Mouse (Mus musculus) liver, postnatal 0 days (tissue): ENCODE measurements around the gene Abi1. TPM values are rescaled to one million over a fixed set of nuclear protein-coding genes. Genes with fewer than 3 reads are reported as not detected.
"Not testable (repeated sequence)": the region's sequence is repeated elsewhere in the genome, so short reads cannot be mapped to it uniquely, and the experiment has no call there.

ENCODE experiments used
- ATAC-seq: fragments of 200-750 bp; cut with Nextera tagmentation; 2 replicates; pipeline ENCODE4 v1.8.0; 2017; ENCODE audit warnings: mild to moderate bottlenecking, moderate library complexity
- DNase-seq: peaks from one replicate; pipeline ENCODE4 v3.0.0-alpha.2; 2016
- H3K27ac ChIP-seq: fragments of 300-500 bp; sonication (generic); 2 replicates; pipeline ENCODE4 v1.5.1; 2014; ENCODE audit warnings: antibody characterized with exemption, moderate library complexity, mild to moderate bottlenecking, low read depth
- H3K27me3 ChIP-seq: fragments of 300-500 bp; sonication (generic); 2 replicates; pipeline ENCODE4 v1.6.1; 2014; ENCODE audit warnings: low read length, control low read depth, mixed read lengths; ENCODE audit not compliant: insufficient read depth
- H3K36me3 ChIP-seq: fragments of 300-500 bp; sonication (generic); replicated peaks from 2 replicates; pipeline ENCODE4 v1.6.1; 2014; ENCODE audit warnings: mild to moderate bottlenecking, control low read depth, low read length, moderate library complexity, mixed read lengths; ENCODE audit not compliant: insufficient read depth
- H3K4me1 ChIP-seq: fragments of 300-500 bp; sonication (generic); 2 replicates; pipeline ENCODE4 v1.6.1; 2014; ENCODE audit warnings: antibody characterized with exemption, mild to moderate bottlenecking, control low read depth; ENCODE audit not compliant: insufficient read depth
- H3K4me2 ChIP-seq: fragments of 300-500 bp; sonication (generic); 2 replicates; pipeline ENCODE4 v1.6.1; 2014; ENCODE audit warnings: low read depth, mild to moderate bottlenecking, low read length, moderate library complexity, mixed read lengths
- H3K4me3 ChIP-seq: fragments of 300-500 bp; sonication (generic); 2 replicates; pipeline ENCODE4 v1.5.1; 2014; ENCODE audit warnings: low read depth, low read length
- H3K9ac ChIP-seq: fragments of 300-500 bp; sonication (generic); replicated peaks from 2 replicates; pipeline ENCODE4 v1.6.1; 2014; ENCODE audit warnings: mild to moderate bottlenecking, moderate library complexity
- H3K9me3 ChIP-seq: fragments of 300-500 bp; sonication (generic); 2 replicates; pipeline ENCODE4 v1.6.1; 2016; ENCODE audit warnings: mild to moderate bottlenecking, control low read depth, low read length, mixed read lengths
- CTCF ChIP-seq: sonication (generic); IDR thresholded peaks from 2 replicates; pipeline ENCODE4 v1.5.1; 2016; ENCODE audit warnings: antibody characterized with exemption, low read depth
- EP300 ChIP-seq: IDR thresholded peaks from 2 replicates; pipeline ENCODE4 v1.6.1; 2016; ENCODE audit warnings: antibody characterized with exemption, low read depth, mild to moderate bottlenecking
- WGBS: fragments of 180-500 bp; shearing (Covaris S2); extraction: QIAGEN DNeasy Blood & Tissue Kit; methylation state at CpG from one replicate; pipeline ENCODE4 v1.1.7; 2014; ENCODE audit not compliant: insufficient replicate concordance; 5-methylcytosine and 5-hydroxymethylcytosine counted together
- polyA plus RNA-seq: library from polyadenylated mRNA; unstranded; fragments of >200 nt; fragmentation: Nextera tagmentation; extraction: Ambion mirVana; gene quantifications from 2 replicates; pipeline ENCODE4 v1.2.1, GENCODE M21; 2015

The Abi1 gene
- polyA plus RNA-seq, 1 experiment from 2014 or later, result 16.2 TPM

- peaks cover 24% of the 10 kb centered on the region for H3K36me3 ChIP-seq
- no peak overlapping the region for H3K9ac ChIP-seq
- H3K4me2 ChIP-seq, result no peak overlapping the region
- H3K27me3 ChIP-seq, result no peaks in the 10 kb centered on the region
- H3K4me1 ChIP-seq, result no peaks in the 10 kb centered on the region
- DNase-seq (no peak), ATAC-seq (no peak)
- no peak overlapping the region for H3K4me3 ChIP-seq
- no peak overlapping the region for H3K27ac ChIP-seq
- WGBS, result 77% methylated on average over 1 of the region's 1 CpGs
- no peaks in the 10 kb centered on the region for H3K9me3 ChIP-seq
- TF ChIP-seq CTCF, result no peak
- no peak for TF ChIP-seq EP300
Measured at GRCm38 (mm10) chr2:22933556-22933955, 106.5 kb downstream of the Abi1 start.

GRCm38 (mm10) chr2:22928259-22928658 is 111.8 kb downstream of the Abi1 start:
- Histone ChIP-seq H3K27me3 (no peaks in the 10 kb centered on the region), H3K4me1 (no peaks in the 10 kb centered on the region), H3K4me2 (no peak overlapping the region), H3K9ac (no peak overlapping the region), H3K9me3 (no peaks in the 10 kb centered on the region), H3K4me3 (no peak overlapping the region), H3K36me3 (peaks cover 12% of the 10 kb centered on the region; the same call in 1 of the 2 replicates), H3K27ac (no peak overlapping the region)
- ATAC-seq (no peak), DNase-seq (no peak)
- TF ChIP-seq EP300 (no peak), CTCF (no peak)
- 66% methylated on average over 2 of the region's 2 CpGs for WGBS

GRCm38 (mm10) chr2:22925911-22926310 is 114.1 kb downstream of the Abi1 start:
- WGBS, result 87% methylated on average over 2 of the region's 3 CpGs
- H3K9me3 ChIP-seq, ATAC-seq, H3K4me2 ChIP-seq, H3K27me3 ChIP-seq, H3K4me1 ChIP-seq, H3K9ac ChIP-seq, DNase-seq, H3K27ac ChIP-seq, H3K4me3 ChIP-seq: not testable (repeated sequence)
- H3K36me3 ChIP-seq, result peaks cover 10% of the 10 kb centered on the region; the same call in 1 of the 2 replicates

- Histone ChIP-seq H3K9me3 (no peaks in the 10 kb centered on the region), H3K27me3 (no peaks in the 10 kb centered on the region), H3K9ac (no peak overlapping the region), H3K4me2 (no peak overlapping the region), H3K4me3 (no peak overlapping the region), H3K27ac (no peak overlapping the region), H3K4me1 (no peaks in the 10 kb centered on the region), H3K36me3 (peaks cover 28% of the 10 kb centered on the region)
- 86% methylated on average over 2 of the region's 2 CpGs for WGBS
- DNase-seq, result no peak
- no peak for TF ChIP-seq CTCF
- no peak for TF ChIP-seq EP300
- no peak for ATAC-seq
Measured at GRCm38 (mm10) chr2:22918651-22919050, 121.4 kb downstream of the Abi1 start.

- 83% methylated on average over 3 of the region's 3 CpGs for WGBS
- peaks cover 41% of the 10 kb centered on the region for H3K36me3 ChIP-seq
Measured at GRCm38 (mm10) chr2:22914421-22914820, 125.6 kb downstream of the Abi1 start.

GRCm38 (mm10) chr2:22903947-22904346 is 136.1 kb downstream of the Abi1 start:
- TF ChIP-seq CTCF, result no peak
- TF ChIP-seq EP300, result peak; percentile 59; the same call in 1 of the 2 replicates
- peak; percentile 40; the same call in 1 of the 2 replicates for ATAC-seq
- peaks cover 24% of the 10 kb centered on the region for H3K36me3 ChIP-seq
- 61% methylated on average over 3 of the region's 3 CpGs for WGBS
- H3K27me3 ChIP-seq, result no peaks in the 10 kb centered on the region
- no peaks in the 10 kb centered on the region for H3K9me3 ChIP-seq
- no peak overlapping the region for H3K4me2 ChIP-seq
- no peak overlapping the region for H3K9ac ChIP-seq
- H3K4me1 ChIP-seq, result no peaks in the 10 kb centered on the region
- no peak for DNase-seq
- no peak overlapping the region for H3K4me3 ChIP-seq
- no peak overlapping the region for H3K27ac ChIP-seq

More at GRCm38 (mm10) chr2:22914421-22914820, 125.6 kb downstream of the Abi1 start:
- TF ChIP-seq EP300, result no peak
- TF ChIP-seq CTCF, result no peak
- Histone ChIP-seq H3K4me2 (no peak overlapping the region), H3K9ac (no peak overlapping the region), H3K27ac (no peak overlapping the region), H3K27me3 (no peaks in the 10 kb centered on the region), H3K4me3 (no peak overlapping the region), H3K9me3 (no peaks in the 10 kb centered on the region), H3K4me1 (no peaks in the 10 kb centered on the region)
- no peak for ATAC-seq
- DNase-seq, result no peak
